Mouse (Mus musculus) cortical plate, adult 2 months (tissue): ENCODE data around the gene Mphosph9. TPM values are rescaled to one million over a fixed set of nuclear protein-coding genes. Genes with fewer than 3 reads are reported as not detected.

Experiments
- H3K27ac ChIP-seq: fragments of 200-500 bp; 2 replicates; pipeline ENCODE4 v1.5.1; 2012; ENCODE audit warnings: low read length, control low read depth, inconsistent platforms; ENCODE audit not compliant: insufficient read depth
- H3K4me1 ChIP-seq: fragments of 200-500 bp; 2 replicates; pipeline ENCODE4 v1.6.1; 2011; ENCODE audit warnings: low read length; ENCODE audit not compliant: control insufficient read depth, insufficient read depth
- H3K4me3 ChIP-seq: fragments of 200-500 bp; 2 replicates; pipeline ENCODE4 v1.5.1; 2011; ENCODE audit warnings: mild to moderate bottlenecking, low read length, control low read depth; ENCODE audit not compliant: insufficient read depth
- CTCF ChIP-seq: fragments of 200-500 bp; IDR thresholded peaks from 2 replicates; pipeline ENCODE4 v1.5.1; 2011; ENCODE audit warnings: mild to moderate bottlenecking, control low read depth, low read length; ENCODE audit not compliant: insufficient read depth; ENCODE audit errors: extremely low read depth
- POLR2A ChIP-seq: fragments of 200-500 bp; IDR thresholded peaks from 2 replicates; pipeline ENCODE4 v1.6.1; 2011; ENCODE audit warnings: mild to moderate bottlenecking, low read length, control low read depth; ENCODE audit not compliant: insufficient read depth; ENCODE audit errors: extremely low read depth
- polyA plus RNA-seq: library from polyadenylated mRNA; depleted of rRNA; stranded (reverse); fragments of >200 nt; gene quantifications from 2 replicates; pipeline ENCODE4 v1.2.3, GENCODE M21; 2012

The Mphosph9 gene
- polyA plus RNA-seq, 1 experiment, result 21.0 TPM

DNA sequence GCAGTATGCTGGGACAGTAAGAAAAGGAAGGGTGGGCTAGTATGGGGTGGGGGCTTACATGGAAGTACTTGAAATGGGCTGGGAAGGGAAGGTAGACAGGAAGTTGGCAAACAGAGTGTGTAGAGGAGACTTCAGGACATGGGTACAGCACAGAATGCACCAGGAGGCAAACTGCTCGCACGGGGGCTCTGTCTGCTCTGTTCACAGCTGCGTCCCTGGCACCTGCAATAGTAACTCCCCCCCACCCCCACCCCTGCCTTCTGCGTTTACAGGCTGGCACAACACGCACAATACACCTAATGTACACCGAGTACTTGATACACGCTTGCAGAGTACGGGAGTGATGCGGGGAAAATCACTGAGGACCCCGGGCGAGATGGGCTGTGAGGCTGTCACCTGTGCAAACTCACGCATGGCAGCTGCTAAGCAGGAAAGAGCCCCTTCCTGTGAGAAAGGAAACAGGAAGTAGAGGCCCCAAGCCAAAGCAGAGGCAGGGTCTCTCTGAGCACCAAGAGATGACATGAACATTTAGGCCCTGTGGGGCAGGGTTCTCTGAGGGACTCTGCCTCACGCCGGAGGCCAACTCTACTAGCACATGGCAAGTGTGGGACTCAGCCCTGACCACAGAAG, 113.1 kb downstream of the Mphosph9 start:
- TF ChIP-seq POLR2A (no peak), CTCF (no peak)
- Histone ChIP-seq H3K4me1 (peaks cover 25% of the 10 kb centered on the region), H3K27ac (no peak overlapping the region), H3K4me3 (no peak overlapping the region)

DNA sequence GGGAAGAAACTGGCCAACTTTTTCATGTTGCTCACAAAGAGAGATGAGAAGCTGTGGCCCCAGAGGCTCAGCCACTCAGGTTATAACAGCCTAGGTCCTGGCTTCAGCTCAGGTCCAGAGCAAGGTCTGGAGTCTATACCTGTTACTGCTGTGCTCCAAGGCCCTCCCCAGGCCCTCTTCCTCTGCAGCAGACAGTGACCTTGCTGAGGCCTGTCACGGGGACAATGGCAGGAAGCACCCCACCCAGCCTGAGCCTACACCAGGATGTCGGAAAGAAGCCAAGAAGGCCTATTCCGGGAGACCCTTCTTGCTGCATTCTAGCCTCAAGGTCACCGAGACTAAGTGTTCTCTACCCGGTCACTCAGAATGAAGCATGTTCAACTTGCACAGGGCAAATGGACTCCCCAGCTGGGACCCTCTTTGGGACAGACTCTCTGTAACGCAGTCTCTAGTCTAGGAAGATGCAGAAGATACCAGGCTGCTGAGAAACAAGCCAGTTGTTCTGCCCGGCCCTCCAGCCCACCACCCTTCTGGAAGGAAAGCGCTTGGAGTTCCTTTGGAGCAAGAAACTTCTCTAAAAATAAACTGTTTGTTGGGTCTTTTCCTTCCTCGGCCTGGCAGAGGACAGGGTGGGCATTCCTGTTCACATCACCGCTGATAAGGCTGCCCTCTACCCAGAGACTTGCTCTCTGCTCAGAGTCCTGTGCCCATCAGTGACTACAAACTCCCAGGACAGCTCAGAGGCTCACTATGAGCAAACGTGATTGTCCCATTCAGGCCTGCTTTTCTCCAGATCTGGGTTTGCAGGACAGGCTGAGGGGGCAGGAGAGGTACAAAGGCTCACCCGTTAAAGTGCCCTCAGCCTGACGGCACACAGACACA, 113.9 kb downstream of the Mphosph9 start:
- H3K4me1 ChIP-seq, result peaks cover 21% of the 10 kb centered on the region
- no peak for TF ChIP-seq POLR2A
- TF ChIP-seq CTCF, result no peak
- H3K27ac ChIP-seq, result peak overlapping the region; percentile 36
- no peak overlapping the region for H3K4me3 ChIP-seq

DNA sequence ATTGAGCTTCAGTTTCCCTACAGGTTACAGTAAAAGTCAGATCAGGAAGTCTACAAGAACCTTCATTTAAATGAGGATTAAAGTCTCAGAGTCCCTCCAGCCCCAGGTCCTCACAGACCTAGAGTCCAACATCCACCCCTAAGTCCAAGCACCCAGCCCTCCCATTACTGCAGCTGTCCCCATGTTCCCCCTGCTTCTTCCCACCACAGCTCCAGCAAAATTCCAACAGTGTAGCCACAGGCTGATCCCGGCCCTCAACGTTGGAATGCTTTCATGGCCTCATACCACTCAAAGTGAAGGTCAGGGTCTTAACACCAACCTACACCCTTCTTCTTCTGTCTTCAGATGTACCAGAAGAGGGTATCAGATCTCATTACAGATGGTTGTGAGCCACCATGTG, 116.1 kb downstream of the Mphosph9 start:
- H3K27ac ChIP-seq, result peak overlapping the region; percentile 53; the same call in 1 of the 2 replicates
- H3K4me1 ChIP-seq, result peaks cover 17% of the 10 kb centered on the region
- no peak for TF ChIP-seq CTCF
- no peak overlapping the region for H3K4me3 ChIP-seq

DNA sequence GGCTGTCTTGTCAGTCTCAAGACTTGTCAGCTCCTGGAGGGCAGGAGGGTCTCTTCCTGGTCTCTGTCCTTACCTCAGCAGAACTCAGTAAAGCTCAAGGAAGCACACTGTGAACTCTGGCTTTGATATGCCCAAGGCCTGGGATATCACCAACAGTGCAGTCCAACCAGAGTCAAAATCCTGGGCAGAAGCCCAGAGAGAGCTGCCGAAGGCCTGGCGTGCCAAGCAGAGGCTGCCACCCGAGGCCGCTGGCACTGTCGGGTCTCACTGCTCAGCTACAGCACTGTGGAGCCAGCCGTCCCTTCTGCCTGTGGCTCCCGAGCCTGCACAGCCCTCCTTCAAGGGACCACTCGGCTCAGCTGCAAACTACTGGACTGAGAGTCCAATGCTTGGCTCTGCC, 116.5 kb downstream of the Mphosph9 start:
- Histone ChIP-seq H3K4me3 (no peak overlapping the region), H3K4me1 (peaks cover 19% of the 10 kb centered on the region), H3K27ac (peak overlapping the region; percentile 53; the same call in 1 of the 2 replicates)
- TF ChIP-seq CTCF, result no peak
- no peak for TF ChIP-seq POLR2A

DNA sequence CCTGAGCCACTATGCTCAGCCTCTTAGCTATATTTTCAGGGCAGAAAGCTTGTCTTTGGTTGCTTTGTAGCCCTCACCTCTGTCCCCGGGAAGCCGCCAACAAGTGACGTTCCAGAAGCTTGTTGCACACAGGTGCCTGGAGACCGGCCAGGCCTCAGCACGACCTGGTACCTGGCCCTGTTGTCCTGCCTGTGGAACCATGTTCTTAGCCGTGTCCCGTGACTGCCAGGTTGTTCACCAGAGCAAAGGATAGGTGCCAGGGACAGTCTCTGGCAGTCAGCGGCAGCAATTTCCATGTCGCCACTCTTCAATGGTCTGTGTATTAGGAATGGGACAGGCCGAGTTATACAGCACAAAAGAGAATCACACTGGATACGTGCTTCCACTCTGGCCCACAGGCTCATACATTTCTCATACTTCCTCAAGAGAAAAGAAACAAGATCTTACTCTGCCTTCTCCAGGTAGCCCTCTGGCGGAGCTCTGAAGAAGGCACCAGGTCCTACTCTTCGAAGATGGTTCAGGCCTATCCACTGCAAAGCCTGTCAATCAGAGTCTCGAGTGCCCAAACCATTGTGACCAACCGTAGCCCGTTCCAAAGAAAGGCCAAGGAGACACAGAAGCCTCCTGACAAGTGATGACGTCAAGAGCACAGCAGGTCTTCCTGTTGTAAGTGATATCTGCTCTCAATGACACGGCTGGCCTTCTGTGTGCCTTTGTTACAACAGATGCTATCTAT, 117.3 kb downstream of the Mphosph9 start:
- Histone ChIP-seq H3K4me3 (no peak overlapping the region), H3K27ac (no peak overlapping the region), H3K4me1 (peaks cover 25% of the 10 kb centered on the region)
- no peak for TF ChIP-seq POLR2A
- TF ChIP-seq CTCF, result no peak

DNA sequence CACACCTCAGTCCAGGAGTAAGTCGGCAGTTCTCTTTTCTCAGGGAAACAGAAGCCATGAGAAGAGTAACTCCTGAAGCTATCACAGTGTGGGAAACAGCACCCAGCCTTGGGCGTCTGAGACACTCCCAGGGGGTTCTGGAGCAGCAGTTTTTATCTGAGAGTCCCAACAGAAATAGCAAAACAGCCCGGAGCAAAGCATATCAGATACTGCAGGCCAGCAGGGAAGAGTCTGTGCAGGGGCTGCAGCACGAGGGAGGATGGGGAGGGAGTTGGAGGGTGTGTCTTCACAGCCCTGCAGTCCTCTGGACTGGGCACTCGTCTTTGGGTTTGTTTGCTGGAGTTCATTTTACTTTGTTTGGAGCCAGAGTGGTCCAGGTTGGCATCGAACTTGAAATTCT, 117.9 kb downstream of the Mphosph9 start:
- no peak overlapping the region for H3K4me3 ChIP-seq
- no peak for TF ChIP-seq POLR2A
- TF ChIP-seq CTCF, result no peak
- H3K4me1 ChIP-seq, result peaks cover 25% of the 10 kb centered on the region
- H3K27ac ChIP-seq, result no peak overlapping the region

DNA sequence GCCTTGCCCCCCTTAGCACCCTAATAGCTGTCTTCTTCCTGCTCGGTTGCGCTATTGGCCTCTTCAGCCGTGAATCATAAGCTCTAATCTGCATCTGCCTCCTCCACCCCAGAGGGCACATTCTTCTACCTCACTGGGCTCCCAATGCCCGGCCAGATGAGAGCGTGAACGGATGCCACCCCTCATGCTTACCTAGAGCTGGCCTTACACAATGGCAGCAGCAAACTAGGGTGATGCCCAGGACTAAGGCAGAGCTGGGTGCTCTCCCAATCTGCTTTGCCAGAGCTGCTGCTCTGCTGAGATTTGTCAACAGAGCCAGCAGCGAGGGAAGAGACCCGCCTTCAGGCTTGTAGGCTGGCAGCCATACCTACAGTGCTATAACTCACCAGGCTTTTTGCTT, 119.7 kb downstream of the Mphosph9 start:
- H3K4me3 ChIP-seq, result no peak overlapping the region
- TF ChIP-seq CTCF (no peak), POLR2A (no peak)
- no peak overlapping the region for H3K27ac ChIP-seq
- peaks cover 23% of the 10 kb centered on the region for H3K4me1 ChIP-seq

DNA sequence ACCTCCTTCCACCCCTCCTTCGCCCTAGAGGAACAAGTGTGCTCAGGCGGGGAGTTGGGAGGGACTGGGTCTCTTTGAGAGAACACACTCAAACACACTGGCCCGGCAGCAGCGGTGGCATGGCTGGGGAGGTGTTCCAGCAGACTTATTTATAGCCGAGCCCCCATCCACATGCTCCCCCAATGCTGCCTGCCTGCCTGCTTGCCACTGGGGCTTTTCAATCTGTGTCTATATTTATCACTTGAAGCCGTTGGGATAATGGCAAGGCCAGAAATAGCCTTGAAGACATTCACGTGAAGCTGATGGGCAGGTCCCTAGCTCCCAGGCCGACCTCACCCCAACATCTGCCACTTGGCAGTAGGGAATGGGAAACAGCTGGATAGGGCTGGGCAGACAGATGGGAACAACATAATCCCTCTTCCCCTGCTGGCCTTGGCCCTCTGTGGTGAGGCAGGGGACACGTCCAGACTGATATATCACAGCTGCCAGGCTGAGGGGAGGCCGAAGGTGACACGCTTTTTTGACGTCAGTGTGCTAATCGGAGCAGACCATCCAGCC, 121.2 kb downstream of the Mphosph9 start:
- Histone ChIP-seq H3K27ac (no peak overlapping the region), H3K4me3 (no peak overlapping the region), H3K4me1 (peaks cover 23% of the 10 kb centered on the region)
- TF ChIP-seq CTCF (no peak), POLR2A (no peak)

DNA sequence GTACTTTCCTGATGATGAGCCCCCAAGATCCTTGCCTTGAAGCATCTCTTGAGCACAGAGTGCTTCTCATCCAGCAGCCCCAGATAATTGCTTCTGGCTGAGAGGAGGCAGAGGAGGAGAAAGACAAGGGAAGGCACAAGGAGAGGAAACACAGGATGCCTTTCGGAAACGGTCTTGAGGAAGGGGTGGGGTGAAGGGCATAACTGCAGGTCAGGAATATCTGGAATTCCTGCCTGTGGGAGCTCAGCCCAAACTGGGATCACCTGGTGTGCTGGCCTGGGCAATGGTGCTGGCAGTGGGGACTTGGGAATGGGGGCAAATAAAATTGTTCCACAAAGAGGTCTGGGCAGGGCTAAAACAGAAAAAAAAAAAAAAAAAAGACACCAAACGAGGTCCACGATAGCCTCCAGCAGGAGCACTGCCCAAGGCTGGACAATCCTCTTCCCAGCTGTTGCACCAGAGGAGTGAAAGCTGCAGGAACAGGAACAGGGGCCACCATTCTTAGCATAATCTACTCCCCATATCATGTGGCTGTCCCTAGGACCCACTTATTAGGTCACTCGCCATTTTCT, 121.9 kb downstream of the Mphosph9 start:
- H3K4me3 ChIP-seq, result no peak overlapping the region
- H3K27ac ChIP-seq, result no peak overlapping the region; the same call in 1 of the 2 replicates
- peaks cover 20% of the 10 kb centered on the region for H3K4me1 ChIP-seq
- TF ChIP-seq CTCF (no peak), POLR2A (no peak)

DNA sequence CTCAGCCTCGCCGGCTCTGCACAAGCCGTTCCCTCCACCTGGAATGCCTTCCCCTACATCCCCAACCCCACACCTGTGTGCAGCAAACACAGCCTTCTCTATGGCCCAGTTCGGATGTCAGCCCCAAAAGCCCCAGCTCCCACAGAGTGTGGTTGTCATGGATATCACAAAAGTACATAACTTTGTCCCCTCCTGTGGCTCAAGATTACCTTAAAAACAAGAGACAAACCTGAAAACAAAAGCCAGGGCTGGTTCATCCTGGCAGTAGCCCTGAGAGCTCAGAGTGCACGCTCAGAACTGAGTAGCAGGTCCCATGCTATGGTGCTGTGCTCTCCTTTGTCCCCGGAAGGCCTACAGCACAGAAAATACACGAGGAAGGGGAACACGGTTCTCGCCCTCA, 122.6 kb downstream of the Mphosph9 start:
- H3K27ac ChIP-seq, result no peak overlapping the region
- H3K4me3 ChIP-seq, result no peak overlapping the region
- TF ChIP-seq CTCF (no peak), POLR2A (no peak)
- H3K4me1 ChIP-seq, result peaks cover 18% of the 10 kb centered on the region
